In genomic region chr16:26234113-26234512, GRCm38 (mm10) we compare ENCODE assay signal across 8 mouse cellular contexts.
A peak's percentile ranks its signal among the peaks of the same experiment; 100 is the strongest.
DNase-seq lines count a peak whose midpoint lies in the region; TF ChIP-seq lines count a peak whose summit lies in the region.

No protein-coding gene starts in this region.

- no peak overlapping the region for H3K27ac ChIP-seq in bone marrow, adult 2 months (ENCODE audit: control insufficient read depth, insufficient read depth, low read depth, low read length, poor library complexity)
- no peak overlapping the region for H3K27ac ChIP-seq in embryonic fibroblast, embryonic 13.5 days (ENCODE audit: insufficient read depth, low read length)

- no peak for TF ChIP-seq POLR2A in bone marrow, adult 2 months (IDR thresholded peaks at IDR 0.05; ENCODE audit: borderline replicate concordance, control insufficient read depth, low read depth, low read length)
- no peak for TF ChIP-seq POLR2A in embryonic fibroblast, embryonic 13.5 days (IDR thresholded peaks at IDR 0.05; ENCODE audit: low read depth, low read length)

- peak; percentile 41 for TF ChIP-seq CTCF in bone marrow, adult 2 months (IDR thresholded peaks at IDR 0.05; ENCODE audit: control insufficient read depth, insufficient read depth, low read length)
- TF ChIP-seq CTCF in embryonic fibroblast, embryonic 13.5 days (IDR thresholded peaks at IDR 0.05; ENCODE audit: borderline replicate concordance, insufficient read depth, low read length), result peak; percentile 55; the same call in 1 of the 2 replicates

- DNase-seq in CD4-positive helper T cell, adult 2 months (ENCODE audit: low read depth, low spot score), result peak; percentile 28
- DNase-seq in heart, postnatal 14 days, result peak; percentile 71 to 84
- peak; percentile 25 for DNase-seq in large intestine, adult 2 months (ENCODE audit: low read depth, low spot score)
- DNase-seq in lung, adult 18-20 months, result peak; percentile 66 to 74
- DNase-seq in ovary, postnatal 10 days (ENCODE audit: low spot score), result peak; percentile 40
- peak; percentile 42 for DNase-seq in thymus, postnatal 25 days

- H3K4me1 ChIP-seq in bone marrow, adult 2 months (ENCODE audit: control insufficient read depth, insufficient read depth, low read length), result no peaks in the 10 kb centered on the region
- H3K4me1 ChIP-seq in embryonic fibroblast, embryonic 13.5 days (ENCODE audit: control insufficient read depth, insufficient read depth, low read length), result no peaks in the 10 kb centered on the region

- no peak overlapping the region for H3K4me3 ChIP-seq in bone marrow, adult 2 months (replicated peaks; ENCODE audit: control insufficient read depth, low read depth, low read length)
- no peak overlapping the region for H3K4me3 ChIP-seq in embryonic fibroblast, embryonic 13.5 days (ENCODE audit: insufficient read depth, low read length)

- WGBS in bone marrow, adult 2 months, result 10% methylated on average over 3 of the region's 3 CpGs
- 4% methylated on average over 3 of the region's 3 CpGs for WGBS in large intestine, adult 2 months

- intact Hi-C loops in heart, postnatal 14 days (cut with DNase I), result loop anchor here (2.0 to 5.0 kb wide), 3 partner anchors 138 to 907 kb away; partner anchors contain the start of gene Cldn1

Comparison
In these comparisons a context has a peak if more than half of its experiments do, and no peak if none do; other contexts are left out.
1. DNase-seq: peak in every context shown above with its lines; median percentile 78 in heart, postnatal 14 days; 70 in lung, adult 18-20 months; 42 in thymus, postnatal 25 days; 40 in ovary, postnatal 10 days; 28 in CD4-positive helper T cell, adult 2 months; 25 in large intestine, adult 2 months.